8 mouse cellular contexts compared by ENCODE assay signal in the genomic region with DNA sequence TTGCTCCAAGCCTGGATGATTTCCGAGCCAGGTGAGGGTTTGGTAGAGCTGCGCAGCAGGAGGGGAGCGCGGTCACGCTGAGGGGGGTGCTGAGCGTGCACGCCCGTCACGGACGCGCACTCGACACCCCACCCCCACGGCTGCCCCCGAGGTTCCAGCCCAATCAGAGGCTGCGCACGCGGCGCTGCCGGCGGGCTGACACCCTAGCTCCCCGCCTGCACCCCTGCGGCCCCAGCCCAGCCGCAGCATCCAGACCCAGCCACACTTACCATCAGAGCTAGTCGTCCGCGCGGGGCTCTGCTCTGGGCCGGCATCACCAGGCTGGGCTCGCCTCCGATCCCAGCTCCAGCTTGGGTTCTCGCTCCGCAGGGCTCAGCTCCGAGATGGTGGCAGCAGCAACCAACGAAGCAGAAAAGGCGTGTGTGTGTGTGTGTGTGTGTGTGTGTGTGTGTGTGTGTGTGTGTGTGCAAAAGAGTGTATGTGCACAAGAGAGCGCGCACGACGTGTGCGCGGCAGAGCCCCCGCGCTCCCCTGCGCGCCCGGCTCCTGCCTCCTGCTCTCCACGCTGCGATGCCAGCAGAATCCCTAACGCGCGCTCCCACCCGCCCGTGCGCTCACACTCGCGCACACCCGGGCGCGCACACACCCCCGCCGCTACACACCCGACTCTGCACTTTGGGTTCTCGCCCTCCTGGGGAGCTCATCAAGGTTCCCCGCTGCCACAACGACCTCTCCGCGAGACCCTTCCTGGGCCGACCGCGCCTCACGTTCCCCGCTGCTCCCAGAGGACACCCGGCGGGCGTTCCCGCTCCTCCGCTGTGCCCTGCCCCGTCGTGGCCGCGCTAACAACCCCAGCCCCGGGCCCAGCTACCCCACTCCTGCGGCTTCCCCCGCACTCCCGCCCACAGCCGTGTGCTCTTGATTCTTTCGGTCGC. TPM values are rescaled to one million over a fixed set of nuclear protein-coding genes. Genes with fewer than 3 reads are reported as not detected.
DNase-seq lines count a peak whose midpoint lies in the region; ATAC-seq and TF ChIP-seq lines count a peak whose summit lies in the region.

A gene (minus strand): TSS at position 748 of the 935 bp plus-strand sequence.

- H3K9me3 ChIP-seq in lung, embryonic 16.5 days (ENCODE audit: control insufficient read depth, low read length) = no peaks in the 10 kb centered on the region
- H3K9me3 ChIP-seq in hindbrain, embryonic 10.5 days = no peaks in the 10 kb centered on the region
- no peaks in the 10 kb centered on the region for H3K9me3 ChIP-seq in limb, embryonic 10.5 days (replicated peaks)

- no peak for ATAC-seq in lung, embryonic 16.5 days (ENCODE audit: low read depth)
- no peak for ATAC-seq in monocyte, adult 5-6 weeks (replicated peaks; ENCODE audit: insufficient number of reproducible peaks, low FRiP score, low TSS enrichment, poor library complexity, severe bottlenecking)

- no peak for DNase-seq in lung, adult 2 months
- DNase-seq in hindbrain, embryonic 10.5 days (ENCODE audit: low spot score) = peak; percentile 60
- DNase-seq in limb, embryonic 10.5 days (ENCODE audit: low spot score) = peak; percentile 63
- peak; percentile 89 for DNase-seq in right cerebral cortex, adult 18-20 months
- no peak for DNase-seq in gastrocnemius, postnatal 25 days

- no peak for TF ChIP-seq POLR2A in lung, adult 2 months (IDR thresholded peaks at IDR 0.05; ENCODE audit: borderline replicate concordance, extremely low read depth, low read depth, low read length)
- TF ChIP-seq POLR2A in cortical plate, adult 2 months (IDR thresholded peaks at IDR 0.05; ENCODE audit: extremely low read depth, insufficient read depth, low read length) = peak; percentile 23; the same call in 1 of the 2 replicates

- TF ChIP-seq CTCF in lung, adult 2 months (IDR thresholded peaks at IDR 0.05; ENCODE audit: insufficient read depth, low read length) = no peak
- TF ChIP-seq CTCF in cortical plate, adult 2 months (IDR thresholded peaks at IDR 0.05; ENCODE audit: extremely low read depth, insufficient read depth, low read length) = no peak

- H3K27ac ChIP-seq in lung, embryonic 16.5 days (ENCODE audit: low read length) = no peak within 1 kb of the TSS
- H3K27ac ChIP-seq in cortical plate, adult 2 months (ENCODE audit: insufficient read depth, low read length) = peak within 1 kb of the TSS; percentile 99
- H3K27ac ChIP-seq in hindbrain, embryonic 10.5 days = peak within 1 kb of the TSS; percentile 36
- H3K27ac ChIP-seq in limb, embryonic 10.5 days = 0 out of 2 replicates have a peak within 1 kb of the TSS, but pooled peaks have one; percentile 3

- peaks cover 51% of the 10 kb centered on the region for H3K27me3 ChIP-seq in lung, embryonic 16.5 days (ENCODE audit: control insufficient read depth, insufficient read depth, low read depth, low read length)
- H3K27me3 ChIP-seq in hindbrain, embryonic 10.5 days (ENCODE audit: insufficient read depth, poor library complexity, severe bottlenecking) = peaks cover 73% of the 10 kb centered on the region
- H3K27me3 ChIP-seq in limb, embryonic 10.5 days (ENCODE audit: low read depth, poor library complexity, severe bottlenecking) = peaks cover 94% of the 10 kb centered on the region

- peak within 1 kb of the TSS; percentile 36; the same call in 1 of the 2 replicates for H3K9ac ChIP-seq in lung, embryonic 16.5 days (ENCODE audit: low read length)

- peak within 1 kb of the TSS; percentile 51 for H3K4me3 ChIP-seq in lung, embryonic 16.5 days (ENCODE audit: low read length)
- H3K4me3 ChIP-seq in lung, adult 2 months (replicated peaks; ENCODE audit: extremely low read depth, low read depth, low read length) = no peak within 1 kb of the TSS
- peak within 1 kb of the TSS; percentile 95 for H3K4me3 ChIP-seq in cortical plate, adult 2 months (ENCODE audit: insufficient read depth, low read length)
- peak within 1 kb of the TSS; percentile 56 for H3K4me3 ChIP-seq in hindbrain, embryonic 10.5 days
- H3K4me3 ChIP-seq in limb, embryonic 10.5 days = peak within 1 kb of the TSS; percentile 59

- peak within 1 kb of the TSS; percentile 83 for H3K4me2 ChIP-seq in lung, embryonic 16.5 days (ENCODE audit: low read depth, low read length)

- no peaks in the 10 kb centered on the region for H3K36me3 ChIP-seq in lung, embryonic 16.5 days (ENCODE audit: control insufficient read depth, insufficient read depth, low read length)
- H3K36me3 ChIP-seq in hindbrain, embryonic 10.5 days = no peaks in the 10 kb centered on the region
- H3K36me3 ChIP-seq in limb, embryonic 10.5 days = no peaks in the 10 kb centered on the region

- H3K4me1 ChIP-seq in lung, embryonic 16.5 days (replicated peaks; ENCODE audit: control insufficient read depth, insufficient read depth, low read length) = peaks cover 9% of the 10 kb centered on the region
- no peaks in the 10 kb centered on the region for H3K4me1 ChIP-seq in lung, adult 2 months (ENCODE audit: control insufficient read depth, insufficient read depth, low read length)
- no peaks in the 10 kb centered on the region for H3K4me1 ChIP-seq in cortical plate, adult 2 months (ENCODE audit: control insufficient read depth, insufficient read depth, low read length)
- peaks cover 22% of the 10 kb centered on the region for H3K4me1 ChIP-seq in hindbrain, embryonic 10.5 days (replicated peaks)
- peaks cover 20% of the 10 kb centered on the region for H3K4me1 ChIP-seq in limb, embryonic 10.5 days

- under 1% methylated on average over 61 of the region's 88 CpGs for WGBS in lung, embryonic 16.5 days
- 2% methylated on average over 86 of the region's 88 CpGs for WGBS in lung, adult 2 months
- under 1% methylated on average over 88 of the region's 88 CpGs for WGBS in hindbrain, embryonic 10.5 days
- WGBS in limb, embryonic 10.5 days = under 1% methylated on average over 88 of the region's 88 CpGs

RNA-seq across cellular contexts. Expression of the gene that starts here (rescaled TPM):
- 3.2 and 3.3 TPM in 2 replicates for polyA plus RNA-seq in lung, embryonic 16.5 days (2015; fragmentation: Nextera tagmentation; extraction: Ambion mirVana)
- 4.4 and 6.8 TPM in 2 replicates for polyA plus RNA-seq in lung, adult 2 months (2012; rRNA removed)
- 465 and 476 TPM in 2 replicates for polyA plus RNA-seq in cortical plate, adult 2 months (2012; rRNA removed)
- 5.1 and 9.9 TPM in 2 replicates for polyA plus RNA-seq in hindbrain, embryonic 10.5 days (2016; fragmentation: Nextera tagmentation; extraction: Ambion mirVana)
- polyA plus RNA-seq in limb, embryonic 10.5 days (2016; fragmentation: Nextera tagmentation; extraction: Ambion mirVana) = 0.85 and 1.8 TPM in 2 replicates
- total RNA-seq in monocyte, adult 5-6 weeks (2017) = not detected in 3 replicates
- total RNA-seq in gastrocnemius, postnatal 25 days (2021) = under 1 TPM; 0.21 to 0.41 TPM

Comparison
In these comparisons a context has a peak if more than half of its experiments do, and no peak if none do; other contexts are left out.
1. RNA of the gene that starts here (polyA plus RNA-seq): 465 to 476 TPM in cortical plate, adult 2 months; 5.1 to 9.9 TPM in hindbrain, embryonic 10.5 days, 4.4 to 6.8 TPM in lung, adult 2 months, 3.2 to 3.3 TPM in lung, embryonic 16.5 days and 0.85 to 1.8 TPM in limb, embryonic 10.5 days; every median in the first group is over 10 times any median in the second.
2. DNase-seq: peak in hindbrain, embryonic 10.5 days (single experiment), limb, embryonic 10.5 days (single experiment) and right cerebral cortex, adult 18-20 months (single experiment); none in lung, adult 2 months (single experiment) and gastrocnemius, postnatal 25 days (single experiment).